Mouse (Mus musculus): ENCODE measurements around the gene Prmt8. TPM values are rescaled to one million over a fixed set of nuclear protein-coding genes. Genes with fewer than 3 reads are reported as not detected.

Prmt8 gene
- polyA plus RNA-seq, 1 experiment from 2014 or later = 0.26 TPM

- WGBS = 54% methylated on average over 13 of the region's 13 CpGs
- H3K27me3 ChIP-seq = no peaks in the 10 kb centered on the region; the same call in 1 of the 2 replicates
- ATAC-seq (ENCODE audit: insufficient number of reproducible peaks, insufficient read depth, low FRiP score, low TSS enrichment, low read depth) = no peak
Measured at GRCm38 (mm10) chr6:127735130-127735981, 33.9 kb downstream of the Prmt8 start.

GRCm38 (mm10) chr6:127723126-127723525, 46.1 kb downstream of the Prmt8 start:
- Histone ChIP-seq H3K9ac (replicated peaks) (no peak overlapping the region), H3K4me2 (no peak overlapping the region), H3K27ac (no peak overlapping the region), H3K27me3 (no peaks in the 10 kb centered on the region; the same call in 1 of the 2 replicates), H3K4me1 (replicated peaks) (no peaks in the 10 kb centered on the region), H3K36me3 (no peaks in the 10 kb centered on the region), H3K9me3 (no peaks in the 10 kb centered on the region), H3K4me3 (replicated peaks) (no peak overlapping the region)
- no peak for ATAC-seq (ENCODE audit: insufficient number of reproducible peaks, insufficient read depth, low FRiP score, low TSS enrichment, low read depth)
- WGBS = 65% methylated on average over 8 of the region's 8 CpGs

More at GRCm38 (mm10) chr6:127735130-127735981, 33.9 kb downstream of the Prmt8 start:
- H3K4me2 ChIP-seq = no peak overlapping the region
- H3K36me3 ChIP-seq = no peaks in the 10 kb centered on the region
- H3K9ac ChIP-seq (replicated peaks) = no peak overlapping the region
- H3K4me1 ChIP-seq (replicated peaks) = peaks cover 7% of the 10 kb centered on the region; the same call in 1 of the 2 replicates
- H3K27ac ChIP-seq = no peak overlapping the region
- no peaks in the 10 kb centered on the region for H3K9me3 ChIP-seq
- H3K4me3 ChIP-seq (replicated peaks) = no peak overlapping the region

DNA sequence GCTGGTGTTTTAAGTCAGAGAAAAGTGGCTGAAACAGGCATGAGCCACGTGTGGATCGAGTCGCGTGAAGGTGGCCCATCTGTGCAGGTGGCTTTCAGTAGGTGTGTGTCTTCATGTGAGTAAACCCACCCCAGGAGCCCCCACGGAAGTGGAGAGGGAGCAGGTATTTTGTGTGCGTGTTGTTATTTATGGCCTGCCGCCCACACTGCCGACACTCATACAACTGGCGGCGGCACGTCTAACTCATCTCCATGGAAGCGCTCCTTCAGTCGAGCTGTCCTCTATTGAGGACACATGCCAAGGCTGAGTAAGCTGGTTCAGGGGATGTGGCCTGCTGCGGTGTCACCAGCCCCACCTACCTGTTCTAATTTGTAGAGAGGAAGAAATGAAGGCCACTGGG, 49.4 kb downstream of the Prmt8 start:
- no peak for ATAC-seq (ENCODE audit: insufficient number of reproducible peaks, insufficient read depth, low FRiP score, low TSS enrichment, low read depth)
- Histone ChIP-seq H3K9ac (replicated peaks) (no peak overlapping the region), H3K36me3 (no peaks in the 10 kb centered on the region), H3K9me3 (no peaks in the 10 kb centered on the region), H3K27me3 (no peaks in the 10 kb centered on the region; the same call in 1 of the 2 replicates), H3K4me2 (no peak overlapping the region), H3K4me1 (replicated peaks) (peaks cover 9% of the 10 kb centered on the region), H3K4me3 (replicated peaks) (no peak overlapping the region), H3K27ac (no peak overlapping the region)
- WGBS = 82% methylated on average over 14 of the region's 14 CpGs

DNA sequence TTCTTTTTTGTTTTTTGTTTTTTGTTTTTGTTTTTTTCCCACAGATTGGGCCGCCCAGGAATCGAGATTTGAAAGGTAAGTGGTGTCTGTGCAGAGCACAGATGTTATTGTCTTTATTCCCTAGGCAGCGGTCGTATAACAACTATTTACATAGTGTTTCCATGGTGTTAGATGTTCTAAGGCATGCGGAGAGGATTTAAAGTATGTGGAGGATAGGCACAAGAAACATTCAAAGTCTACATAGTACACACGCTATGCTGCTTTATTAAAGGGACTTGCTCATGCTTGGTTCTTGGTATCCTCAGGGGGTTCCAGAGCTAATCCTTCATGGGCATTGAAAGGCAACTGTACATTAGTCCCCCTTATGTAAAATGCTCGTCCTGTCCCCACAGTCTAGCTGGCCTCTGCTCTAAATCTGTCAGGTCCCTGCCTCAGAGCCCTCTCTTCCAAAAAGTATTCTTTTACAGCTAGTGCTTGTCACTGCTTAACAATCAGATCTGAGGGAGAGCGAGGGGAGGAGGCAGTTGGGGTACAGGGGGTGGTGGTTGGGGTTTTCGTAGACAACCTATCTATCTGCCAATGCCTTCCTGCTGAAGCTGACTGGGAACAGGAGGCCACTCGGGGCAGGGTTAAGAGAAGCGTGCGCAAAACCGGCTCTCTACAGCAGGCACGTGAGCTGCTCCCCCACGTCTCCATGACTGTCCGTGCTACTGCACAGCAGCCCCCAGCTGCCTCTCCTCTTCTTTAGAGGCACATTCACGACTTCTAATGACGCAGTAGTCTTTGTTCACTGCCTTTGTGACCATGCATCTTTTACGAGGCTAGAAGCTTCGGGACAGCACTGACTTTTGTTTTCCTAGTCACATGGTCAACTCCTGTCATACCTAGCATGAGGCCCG, 51.8 kb downstream of the Prmt8 start:
- 0 out of 2 replicates have a peak overlapping the region, but pooled peaks have one; percentile 17 for H3K27ac ChIP-seq
- H3K9ac ChIP-seq (replicated peaks) = no peak overlapping the region
- H3K27me3 ChIP-seq = no peaks in the 10 kb centered on the region; the same call in 1 of the 2 replicates
- H3K4me2 ChIP-seq = no peak overlapping the region
- no peak overlapping the region for H3K4me3 ChIP-seq (replicated peaks)
- no peaks in the 10 kb centered on the region for H3K36me3 ChIP-seq
- 55% methylated on average over 21 of the region's 21 CpGs for WGBS
- H3K9me3 ChIP-seq = no peaks in the 10 kb centered on the region
- peaks cover 12% of the 10 kb centered on the region for H3K4me1 ChIP-seq (replicated peaks)
- ATAC-seq (ENCODE audit: insufficient number of reproducible peaks, insufficient read depth, low FRiP score, low TSS enrichment, low read depth) = no peak

DNA sequence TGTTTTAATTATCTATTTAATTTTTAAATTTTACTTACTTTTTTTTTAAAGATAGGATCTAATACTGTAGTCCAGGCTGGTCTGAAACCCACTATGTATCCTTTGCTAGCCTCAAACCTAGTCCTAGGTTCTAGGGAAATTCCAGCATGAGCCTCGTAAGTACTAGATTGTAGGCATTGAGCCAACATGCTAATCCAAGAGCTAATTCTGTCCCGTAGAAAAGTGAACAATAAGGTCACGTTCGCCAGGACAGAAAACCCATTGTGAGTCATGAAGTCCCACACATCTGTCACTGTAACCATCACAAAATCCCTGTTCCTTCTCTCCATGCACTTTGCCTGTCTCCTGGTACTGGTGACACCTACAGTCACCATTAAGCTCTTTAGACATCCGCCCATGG, 53.8 kb downstream of the Prmt8 start:
- 85% methylated on average over 5 of the region's 5 CpGs for WGBS
- H3K4me1 ChIP-seq (replicated peaks) = peaks cover 12% of the 10 kb centered on the region
- no peak overlapping the region for H3K27ac ChIP-seq
- no peak for ATAC-seq (ENCODE audit: insufficient number of reproducible peaks, insufficient read depth, low FRiP score, low TSS enrichment, low read depth)
- H3K36me3 ChIP-seq = no peaks in the 10 kb centered on the region
- H3K9me3 ChIP-seq = no peaks in the 10 kb centered on the region
- H3K9ac ChIP-seq (replicated peaks) = no peak overlapping the region
- H3K4me3 ChIP-seq (replicated peaks) = no peak overlapping the region
- no peaks in the 10 kb centered on the region; the same call in 1 of the 2 replicates for H3K27me3 ChIP-seq
- no peak overlapping the region for H3K4me2 ChIP-seq

- 17% methylated on average over 5 of the region's 5 CpGs for WGBS
- H3K9ac ChIP-seq (replicated peaks) = no peak overlapping the region
- H3K27ac ChIP-seq = no peak overlapping the region
- ATAC-seq (ENCODE audit: insufficient number of reproducible peaks, insufficient read depth, low FRiP score, low TSS enrichment, low read depth) = 0 out of 2 replicates have a peak, but pooled peaks have one; percentile 38
- H3K4me3 ChIP-seq (replicated peaks) = no peak overlapping the region
- H3K4me1 ChIP-seq (replicated peaks) = peaks cover 12% of the 10 kb centered on the region
- no peaks in the 10 kb centered on the region; the same call in 1 of the 2 replicates for H3K27me3 ChIP-seq
- no peaks in the 10 kb centered on the region for H3K36me3 ChIP-seq
- no peaks in the 10 kb centered on the region for H3K9me3 ChIP-seq
- H3K4me2 ChIP-seq = no peak overlapping the region
Measured at GRCm38 (mm10) chr6:127714906-127715305, 54.4 kb downstream of the Prmt8 start.

DNA sequence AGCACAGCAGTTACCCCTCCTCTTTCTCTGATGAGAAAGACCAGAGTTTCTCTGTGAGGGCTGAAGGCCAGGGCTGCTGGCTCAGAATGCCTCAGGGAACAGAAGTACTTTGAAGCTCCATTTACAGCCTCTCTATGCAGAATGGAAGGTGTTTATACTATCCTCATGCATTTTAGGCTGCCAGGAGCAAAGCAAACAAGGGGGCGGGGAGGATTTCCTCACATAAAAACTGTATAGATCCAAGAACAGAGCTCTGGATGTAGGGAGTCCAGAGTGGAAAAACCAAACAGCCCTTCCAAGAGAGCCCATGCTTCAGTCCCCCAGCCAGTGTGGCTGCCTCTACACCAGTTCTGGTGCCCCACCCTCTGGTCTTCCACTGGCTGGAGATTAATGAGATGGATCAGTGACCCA, 61.0 kb downstream of the Prmt8 start:
- Histone ChIP-seq H3K9me3 (no peaks in the 10 kb centered on the region), H3K27ac (peak overlapping the region; percentile 56; the same call in 1 of the 2 replicates), H3K4me2 (no peak overlapping the region), H3K27me3 (no peaks in the 10 kb centered on the region), H3K4me1 (replicated peaks) (peaks cover 12% of the 10 kb centered on the region), H3K9ac (replicated peaks) (no peak overlapping the region), H3K4me3 (replicated peaks) (no peak overlapping the region), H3K36me3 (no peaks in the 10 kb centered on the region)
- ATAC-seq (ENCODE audit: insufficient number of reproducible peaks, insufficient read depth, low FRiP score, low TSS enrichment, low read depth) = no peak
- WGBS = 18% methylated on average over 1 of the region's 1 CpGs

GRCm38 (mm10) chr6:127701036-127701783, 68.1 kb downstream of the Prmt8 start:
- Histone ChIP-seq H3K4me2 (no peak overlapping the region), H3K27ac (no peak overlapping the region), H3K36me3 (no peaks in the 10 kb centered on the region), H3K9me3 (no peaks in the 10 kb centered on the region), H3K4me3 (replicated peaks) (no peak overlapping the region), H3K4me1 (replicated peaks) (peaks cover 6% of the 10 kb centered on the region; the same call in 1 of the 2 replicates), H3K27me3 (no peaks in the 10 kb centered on the region), H3K9ac (replicated peaks) (no peak overlapping the region)
- 46% methylated on average over 10 of the region's 11 CpGs for WGBS
- no peak for ATAC-seq (ENCODE audit: insufficient number of reproducible peaks, insufficient read depth, low FRiP score, low TSS enrichment, low read depth)

GRCm38 (mm10) chr6:127693681-127694080, 75.6 kb downstream of the Prmt8 start:
- Histone ChIP-seq H3K9me3 (no peaks in the 10 kb centered on the region), H3K4me3 (replicated peaks) (no peak overlapping the region), H3K9ac (replicated peaks) (no peak overlapping the region), H3K27me3 (peaks cover 12% of the 10 kb centered on the region; the same call in 1 of the 2 replicates), H3K4me2 (no peak overlapping the region), H3K27ac (no peak overlapping the region), H3K4me1 (replicated peaks) (peaks cover 7% of the 10 kb centered on the region; the same call in 1 of the 2 replicates), H3K36me3 (no peaks in the 10 kb centered on the region)
- 89% methylated on average over 7 of the region's 7 CpGs for WGBS
- ATAC-seq (ENCODE audit: insufficient number of reproducible peaks, insufficient read depth, low FRiP score, low TSS enrichment, low read depth) = no peak

DNA sequence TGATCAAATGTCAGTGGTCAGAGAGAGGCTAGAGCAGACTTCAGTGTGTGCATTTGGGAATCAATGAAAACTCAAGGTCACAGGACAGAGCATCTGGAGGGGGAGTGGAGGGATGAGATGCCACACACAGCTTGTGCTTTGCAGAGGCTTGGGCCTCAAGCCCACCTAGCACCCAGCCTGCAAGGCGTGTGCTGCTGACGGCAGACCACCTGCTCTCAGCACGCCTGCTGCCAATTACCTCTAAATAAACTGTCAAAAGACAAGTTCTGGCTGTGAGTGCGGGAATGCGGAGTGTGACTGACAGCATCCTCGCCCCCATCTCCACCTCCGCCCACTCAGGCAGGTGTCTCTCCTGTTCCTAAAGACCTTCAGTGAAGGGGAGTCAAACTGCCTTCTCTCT, 77.0 kb downstream of the Prmt8 start:
- ATAC-seq (ENCODE audit: insufficient number of reproducible peaks, insufficient read depth, low FRiP score, low TSS enrichment, low read depth) = no peak
- H3K9me3 ChIP-seq = no peaks in the 10 kb centered on the region
- 26% methylated on average over 7 of the region's 7 CpGs for WGBS
- no peak overlapping the region for H3K9ac ChIP-seq (replicated peaks)
- H3K4me3 ChIP-seq (replicated peaks) = no peak overlapping the region
- peaks cover 7% of the 10 kb centered on the region; the same call in 1 of the 2 replicates for H3K4me1 ChIP-seq (replicated peaks)
- H3K27ac ChIP-seq = no peak overlapping the region
- peaks cover 12% of the 10 kb centered on the region; the same call in 1 of the 2 replicates for H3K27me3 ChIP-seq
- H3K36me3 ChIP-seq = no peaks in the 10 kb centered on the region
- H3K4me2 ChIP-seq = no peak overlapping the region

Measured in limb, embryonic 12.5 days (tissue).